Mouse (Mus musculus): ENCODE data around the gene Tbc1d30. TPM values are rescaled to one million over a fixed set of nuclear protein-coding genes. Genes with fewer than 3 reads are reported as not detected.

The Tbc1d30 gene
- polyA plus RNA-seq, 1 experiment from 2014 or later, result 1.1 TPM

DNA sequence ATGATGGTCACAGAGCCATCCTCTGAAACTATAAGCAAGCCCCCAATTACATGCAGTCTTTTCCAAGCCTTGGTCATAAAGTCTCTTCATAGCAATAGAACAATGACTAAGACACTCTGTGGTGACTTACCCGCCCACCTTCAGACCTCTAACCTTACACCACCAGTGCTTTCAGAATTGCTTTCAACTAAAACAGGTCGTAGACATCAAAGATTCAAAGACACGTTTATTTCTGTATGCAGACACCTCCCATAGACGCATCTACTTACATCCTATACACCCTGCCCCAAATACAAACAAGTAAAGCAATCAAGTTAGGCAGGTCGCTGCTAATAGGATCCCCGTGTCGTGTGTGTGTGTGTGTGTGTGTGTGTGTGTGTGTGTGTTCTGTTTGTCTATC, 50.4 kb downstream of the Tbc1d30 start:
- Histone ChIP-seq H3K4me1 (peaks cover 14% of the 10 kb centered on the region), H3K9me3 (replicated peaks) (no peaks in the 10 kb centered on the region), H3K36me3 (peaks cover 3% of the 10 kb centered on the region; the same call in 1 of the 2 replicates), H3K27me3 (ENCODE audit: low read depth, poor library complexity, severe bottlenecking) (0 out of 2 replicates have a peak, but pooled peaks cover 3% of the 10 kb centered on the region), H3K4me3 (no peak overlapping the region), H3K27ac (replicated peaks) (no peak overlapping the region)
- 81% methylated on average over 7 of the region's 7 CpGs for WGBS
- no peak for DNase-seq (ENCODE audit: low spot score)

GRCm38 (mm10) chr10:121297054-121297701, 53.9 kb downstream of the Tbc1d30 start:
- H3K27me3 ChIP-seq (ENCODE audit: low read depth, poor library complexity, severe bottlenecking), result 0 out of 2 replicates have a peak, but pooled peaks cover 11% of the 10 kb centered on the region
- no peaks in the 10 kb centered on the region for H3K9me3 ChIP-seq (replicated peaks)
- peak overlapping the region; percentile 55 for H3K27ac ChIP-seq (replicated peaks)
- peaks cover 9% of the 10 kb centered on the region for H3K4me1 ChIP-seq
- peak overlapping the region; percentile 27 for H3K4me3 ChIP-seq
- peak; percentile 43 for DNase-seq (ENCODE audit: low spot score)
- WGBS, result 51% methylated on average over 25 of the region's 25 CpGs
- peaks cover 13% of the 10 kb centered on the region; the same call in 1 of the 2 replicates for H3K36me3 ChIP-seq

DNA sequence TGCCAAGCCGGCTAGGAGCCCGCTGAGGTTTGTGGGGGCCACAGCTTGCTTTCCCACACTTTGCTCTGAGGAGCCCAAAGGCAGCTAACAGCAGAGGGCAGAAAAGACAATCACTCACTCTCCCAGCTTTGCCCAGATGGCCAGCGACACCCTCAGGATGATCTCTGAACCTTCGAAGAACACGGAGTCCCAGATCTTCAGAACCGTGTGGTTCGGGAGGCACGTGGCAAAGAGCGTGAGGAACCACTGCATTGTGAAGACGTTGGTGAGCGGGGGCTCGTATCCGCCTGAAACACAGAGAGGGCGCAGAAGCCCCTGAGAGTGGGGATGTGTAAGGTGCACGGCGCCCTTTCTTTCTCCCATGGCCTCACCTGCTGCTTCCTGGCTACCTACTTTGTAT, 56.6 kb downstream of the Tbc1d30 start:
- DNase-seq (ENCODE audit: low spot score), result no peak
- Histone ChIP-seq H3K27ac (replicated peaks) (no peak overlapping the region), H3K36me3 (peaks cover 13% of the 10 kb centered on the region; the same call in 1 of the 2 replicates), H3K4me3 (no peak overlapping the region), H3K4me1 (peaks cover 28% of the 10 kb centered on the region), H3K27me3 (ENCODE audit: low read depth, poor library complexity, severe bottlenecking) (0 out of 2 replicates have a peak, but pooled peaks cover 11% of the 10 kb centered on the region), H3K9me3 (replicated peaks) (no peaks in the 10 kb centered on the region)
- WGBS, result 82% methylated on average over 16 of the region's 16 CpGs

GRCm38 (mm10) chr10:121293829-121294228, 57.2 kb downstream of the Tbc1d30 start:
- Histone ChIP-seq H3K4me3 (no peak overlapping the region), H3K4me1 (peaks cover 28% of the 10 kb centered on the region), H3K9me3 (replicated peaks) (no peaks in the 10 kb centered on the region), H3K27ac (replicated peaks) (no peak overlapping the region), H3K27me3 (ENCODE audit: low read depth, poor library complexity, severe bottlenecking) (0 out of 2 replicates have a peak, but pooled peaks cover 11% of the 10 kb centered on the region), H3K36me3 (peaks cover 13% of the 10 kb centered on the region; the same call in 1 of the 2 replicates)
- WGBS, result 77% methylated on average over 8 of the region's 8 CpGs
- DNase-seq (ENCODE audit: low spot score), result no peak

DNA sequence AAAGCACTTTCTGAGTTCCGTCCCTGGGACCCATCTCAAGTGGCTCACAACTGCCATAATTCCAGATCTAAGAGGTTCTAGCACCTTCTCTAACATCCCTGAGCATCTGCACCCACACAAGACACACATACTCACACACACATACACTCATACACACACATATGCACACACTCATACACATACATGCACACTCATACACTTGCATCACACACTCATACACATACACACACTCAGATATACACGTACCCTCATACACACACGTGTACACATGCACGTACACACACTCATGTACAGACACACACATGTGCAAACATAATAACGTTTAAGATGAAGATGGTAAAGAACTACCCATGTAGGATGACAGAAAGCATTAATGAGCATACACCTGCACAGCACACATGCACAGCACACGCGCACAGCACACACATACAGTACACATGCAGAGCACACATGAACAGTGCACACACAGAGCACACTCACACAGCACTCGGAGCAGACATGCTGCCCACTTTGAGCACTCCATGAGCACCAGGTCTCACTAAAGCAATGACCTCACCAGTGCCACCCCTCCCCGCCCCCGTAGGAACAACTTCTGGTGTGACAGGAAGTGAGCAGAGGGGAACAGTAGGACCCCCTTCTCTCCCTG, 59.7 kb downstream of the Tbc1d30 start:
- 0 out of 2 replicates have a peak, but pooled peaks cover 11% of the 10 kb centered on the region for H3K27me3 ChIP-seq (ENCODE audit: low read depth, poor library complexity, severe bottlenecking)
- 0 out of 2 replicates have a peak overlapping the region, but pooled peaks have one; percentile 38 for H3K27ac ChIP-seq (replicated peaks)
- H3K36me3 ChIP-seq, result peaks cover 13% of the 10 kb centered on the region; the same call in 1 of the 2 replicates
- no peak for DNase-seq (ENCODE audit: low spot score)
- no peaks in the 10 kb centered on the region for H3K9me3 ChIP-seq (replicated peaks)
- no peak overlapping the region for H3K4me3 ChIP-seq
- peaks cover 18% of the 10 kb centered on the region for H3K4me1 ChIP-seq
- 92% methylated on average over 10 of the region's 10 CpGs for WGBS

DNA sequence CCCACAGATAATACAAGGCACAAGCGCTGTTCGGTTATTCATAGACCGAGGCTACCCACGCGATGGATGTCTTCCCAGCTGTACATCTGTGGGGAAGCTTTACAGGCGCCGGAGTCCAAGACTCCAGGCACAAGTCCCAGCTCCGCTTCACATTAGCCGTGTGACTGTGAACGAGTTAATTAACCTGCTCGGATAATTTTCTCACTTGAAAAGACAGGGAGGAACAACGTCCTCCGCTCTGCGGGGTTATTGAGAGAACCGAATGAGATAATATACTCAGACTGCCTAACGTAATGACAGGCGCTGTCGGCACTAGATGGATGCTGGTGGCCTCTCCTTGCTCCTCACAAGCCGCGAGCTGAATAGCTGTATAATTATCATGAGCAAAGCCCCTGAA, 60.4 kb downstream of the Tbc1d30 start:
- Histone ChIP-seq H3K27ac (replicated peaks) (peak overlapping the region; percentile 38; the same call in 1 of the 2 replicates), H3K4me3 (peak overlapping the region; percentile 3; the same call in 1 of the 2 replicates), H3K4me1 (peaks cover 18% of the 10 kb centered on the region), H3K9me3 (replicated peaks) (no peaks in the 10 kb centered on the region), H3K36me3 (peaks cover 10% of the 10 kb centered on the region; the same call in 1 of the 2 replicates), H3K27me3 (ENCODE audit: low read depth, poor library complexity, severe bottlenecking) (0 out of 2 replicates have a peak, but pooled peaks cover 8% of the 10 kb centered on the region)
- no peak for DNase-seq (ENCODE audit: low spot score)
- 73% methylated on average over 20 of the region's 20 CpGs for WGBS

- peaks cover 10% of the 10 kb centered on the region; the same call in 1 of the 2 replicates for H3K36me3 ChIP-seq
- H3K4me1 ChIP-seq, result peaks cover 18% of the 10 kb centered on the region
- H3K27me3 ChIP-seq (ENCODE audit: low read depth, poor library complexity, severe bottlenecking), result 0 out of 2 replicates have a peak, but pooled peaks cover 8% of the 10 kb centered on the region
- peak overlapping the region; percentile 38; the same call in 1 of the 2 replicates for H3K27ac ChIP-seq (replicated peaks)
- no peaks in the 10 kb centered on the region for H3K9me3 ChIP-seq (replicated peaks)
- peak overlapping the region; percentile 3; the same call in 1 of the 2 replicates for H3K4me3 ChIP-seq
- DNase-seq (ENCODE audit: low spot score), result no peak
- WGBS, result 54% methylated on average over 4 of the region's 4 CpGs
Measured at GRCm38 (mm10) chr10:121289970-121290681, 61.0 kb downstream of the Tbc1d30 start.

- WGBS, result 89% methylated on average over 6 of the region's 6 CpGs
- H3K36me3 ChIP-seq, result no peaks in the 10 kb centered on the region
- no peaks in the 10 kb centered on the region for H3K9me3 ChIP-seq (replicated peaks)
- DNase-seq (ENCODE audit: low spot score), result no peak
- H3K4me1 ChIP-seq, result peaks cover 28% of the 10 kb centered on the region
- no peak overlapping the region for H3K27ac ChIP-seq (replicated peaks)
- H3K27me3 ChIP-seq (ENCODE audit: low read depth, poor library complexity, severe bottlenecking), result no peaks in the 10 kb centered on the region
- no peak overlapping the region for H3K4me3 ChIP-seq
Measured at GRCm38 (mm10) chr10:121282926-121283325, 68.2 kb downstream of the Tbc1d30 start.

GRCm38 (mm10) chr10:121282436-121282835, 68.6 kb downstream of the Tbc1d30 start:
- H3K9me3 ChIP-seq (replicated peaks), result no peaks in the 10 kb centered on the region
- H3K4me3 ChIP-seq, result no peak overlapping the region
- DNase-seq (ENCODE audit: low spot score), result no peak
- 80% methylated on average over 11 of the region's 11 CpGs for WGBS
- no peaks in the 10 kb centered on the region for H3K36me3 ChIP-seq
- H3K4me1 ChIP-seq, result peaks cover 29% of the 10 kb centered on the region
- no peaks in the 10 kb centered on the region for H3K27me3 ChIP-seq (ENCODE audit: low read depth, poor library complexity, severe bottlenecking)
- 0 out of 2 replicates have a peak overlapping the region, but pooled peaks have one; percentile 42 for H3K27ac ChIP-seq (replicated peaks)

DNA sequence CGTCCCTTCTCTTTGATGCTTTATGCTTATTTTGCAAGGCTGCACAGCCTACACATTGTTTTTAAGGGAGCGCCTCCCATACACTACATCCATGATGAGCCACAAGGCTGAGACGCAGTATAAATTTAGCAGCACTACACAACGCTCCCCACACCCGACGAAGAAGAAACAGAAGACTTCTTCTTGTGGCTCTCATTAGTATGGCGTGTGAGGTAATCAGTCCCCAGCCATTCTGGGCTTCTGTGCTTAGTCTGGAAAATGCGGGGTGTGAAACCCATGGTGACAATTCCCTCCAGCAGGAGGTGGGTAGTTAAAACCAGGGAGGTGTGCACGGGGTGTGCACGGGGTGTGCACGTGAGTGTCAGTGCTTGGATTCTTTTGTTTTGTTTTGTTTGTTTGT, 70.1 kb downstream of the Tbc1d30 start:
- no peak overlapping the region for H3K4me3 ChIP-seq
- DNase-seq (ENCODE audit: low spot score), result no peak
- WGBS, result 91% methylated on average over 11 of the region's 11 CpGs

DNA sequence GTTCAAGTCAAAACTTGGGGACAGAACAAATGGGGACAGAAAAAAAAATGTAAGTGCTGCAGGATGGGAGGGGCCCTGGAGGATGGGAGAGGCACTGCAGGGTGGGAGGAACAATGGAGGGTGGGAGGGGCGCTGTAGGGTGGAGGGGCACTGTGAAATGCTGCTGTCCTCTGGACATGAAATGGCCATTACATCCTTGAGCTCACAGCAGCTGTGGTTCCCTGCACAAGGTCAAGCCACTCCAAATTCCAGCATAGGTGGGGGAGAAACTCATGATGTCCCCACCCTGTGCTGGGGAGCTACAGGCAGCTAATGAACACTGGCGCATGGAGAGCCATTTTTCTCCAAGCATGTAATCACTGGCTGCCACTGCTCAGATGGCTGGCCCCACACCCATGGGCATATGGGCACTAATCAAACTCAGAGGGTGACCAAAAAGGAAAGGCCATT, 74.0 kb downstream of the Tbc1d30 start:
- Histone ChIP-seq H3K27me3 (ENCODE audit: low read depth, poor library complexity, severe bottlenecking) (no peaks in the 10 kb centered on the region), H3K9me3 (replicated peaks) (no peaks in the 10 kb centered on the region), H3K4me1 (peaks cover 17% of the 10 kb centered on the region), H3K4me3 (no peak overlapping the region), H3K27ac (replicated peaks) (no peak overlapping the region), H3K36me3 (peaks cover 18% of the 10 kb centered on the region)
- DNase-seq (ENCODE audit: low spot score), result no peak
- WGBS, result 85% methylated on average over 2 of the region's 2 CpGs

More for the DNA sequence above, 70.1 kb downstream of the Tbc1d30 start:
- Histone ChIP-seq H3K4me1 (peaks cover 34% of the 10 kb centered on the region), H3K9me3 (replicated peaks) (no peaks in the 10 kb centered on the region), H3K27ac (replicated peaks) (no peak overlapping the region), H3K27me3 (ENCODE audit: low read depth, poor library complexity, severe bottlenecking) (no peaks in the 10 kb centered on the region), H3K36me3 (no peaks in the 10 kb centered on the region)

GRCm38 (mm10) chr10:121274964-121275363, 76.1 kb downstream of the Tbc1d30 start:
- H3K4me1 ChIP-seq, result peaks cover 14% of the 10 kb centered on the region
- no peaks in the 10 kb centered on the region for H3K9me3 ChIP-seq (replicated peaks)
- peaks cover 30% of the 10 kb centered on the region for H3K36me3 ChIP-seq
- no peak for DNase-seq (ENCODE audit: low spot score)
- H3K4me3 ChIP-seq, result no peak overlapping the region
- H3K27me3 ChIP-seq (ENCODE audit: low read depth, poor library complexity, severe bottlenecking), result no peaks in the 10 kb centered on the region
- H3K27ac ChIP-seq (replicated peaks), result no peak overlapping the region
- 88% methylated on average over 1 of the region's 1 CpGs for WGBS

All from midbrain, embryonic 10.5 days (tissue).